Mouse (Mus musculus) thymus, postnatal 25 days (tissue): ENCODE results near the gene Tbc1d10b.

ENCODE experiments used
- DNase-seq: peaks from one replicate; pipeline ENCODE4 v3.0.0; 2022

Tbc1d10b gene

GRCm38 (mm10) chr7:127224616-127225015, 16.3 kb upstream of the Tbc1d10b start:
- no peak for DNase-seq

- DNase-seq, result no peak
Observed at GRCm38 (mm10) chr7:127223515-127224478, 15.5 kb upstream of the Tbc1d10b start.

GRCm38 (mm10) chr7:127223106-127223505, 14.8 kb upstream of the Tbc1d10b start:
- no peak for DNase-seq

- DNase-seq, result peak; percentile 40
Observed at GRCm38 (mm10) chr7:127220440-127220839, 12.2 kb upstream of the Tbc1d10b start.

- DNase-seq, result no peak
Observed at GRCm38 (mm10) chr7:127218670-127219069, 10.4 kb upstream of the Tbc1d10b start.

GRCm38 (mm10) chr7:127217901-127218642, 9.8 kb upstream of the Tbc1d10b start:
- peak; percentile 84 for DNase-seq

GRCm38 (mm10) chr7:127217475-127217874, 9.2 kb upstream of the Tbc1d10b start:
- DNase-seq, result no peak

GRCm38 (mm10) chr7:127216307-127216706, 8.0 kb upstream of the Tbc1d10b start:
- DNase-seq, result no peak

- peak; percentile 83 for DNase-seq
Observed at GRCm38 (mm10) chr7:127214981-127215871, 7.0 kb upstream of the Tbc1d10b start.

- no peak for DNase-seq
Observed at GRCm38 (mm10) chr7:127214521-127214920, 6.3 kb upstream of the Tbc1d10b start.

- no peak for DNase-seq
Observed at GRCm38 (mm10) chr7:127213930-127214329, 5.7 kb upstream of the Tbc1d10b start.

GRCm38 (mm10) chr7:127213485-127213884, 5.2 kb upstream of the Tbc1d10b start:
- peak; percentile 57 for DNase-seq

GRCm38 (mm10) chr7:127212432-127213250, 4.4 kb upstream of the Tbc1d10b start:
- DNase-seq, result no peak

- peak; percentile 34 for DNase-seq
Observed at GRCm38 (mm10) chr7:127211014-127211745, 2.9 kb upstream of the Tbc1d10b start.

GRCm38 (mm10) chr7:127210266-127210665, 2.0 kb upstream of the Tbc1d10b start:
- peak; percentile 54 for DNase-seq

GRCm38 (mm10) chr7:127209851-127210250, 1.6 kb upstream of the Tbc1d10b start:
- DNase-seq, result no peak

GRCm38 (mm10) chr7:127208553-127209438, 528 bp upstream of the Tbc1d10b start, which contains the start of gene Mylpf:
TSS of gene Mylpf (plus strand) at chr7:127208890.
- DNase-seq, result peak; percentile 95

- DNase-seq, result no peak
Observed at GRCm38 (mm10) chr7:127207374-127208294, 634 bp downstream of the Tbc1d10b start.

GRCm38 (mm10) chr7:127206606-127207005, 1.7 kb downstream of the Tbc1d10b start:
- DNase-seq, result no peak
